Mouse (Mus musculus) E14TG2a.4 (cell line): ENCODE measurements around the gene Dguok.

Source experiments
- H3K27me3 ChIP-seq: 2 replicates; pipeline ENCODE4 v1.6.1; 2014; ENCODE audit warnings: low read length, control low read depth; ENCODE audit not compliant: insufficient read depth
- H3K36me3 ChIP-seq: 2 replicates; pipeline ENCODE4 v1.6.1; 2014; ENCODE audit warnings: low read length, control low read depth; ENCODE audit not compliant: insufficient read depth
- H3K4me1 ChIP-seq: replicated peaks from 2 replicates; pipeline ENCODE4 v1.6.1; 2014; ENCODE audit warnings: low read depth, low read length, control low read depth
- H3K4me3 ChIP-seq: replicated peaks from 2 replicates; pipeline ENCODE4 v1.5.1; 2014; ENCODE audit warnings: mild to moderate bottlenecking, low read length
- H3K9me3 ChIP-seq: 2 replicates; pipeline ENCODE4 v1.6.1; 2014; ENCODE audit warnings: low read length, control low read depth
- CTCF ChIP-seq: conservative IDR thresholded peaks from 2 replicates; pipeline ENCODE4 v1.5.1; 2014; ENCODE audit warnings: low read length
- NANOG ChIP-seq: IDR thresholded peaks from 2 replicates; pipeline ENCODE4 v1.6.1; 2014; ENCODE audit warnings: borderline replicate concordance, low read length, mixed read lengths
- POU5F1 ChIP-seq: IDR thresholded peaks from 2 replicates; pipeline ENCODE4 v1.6.1; 2014; ENCODE audit warnings: low read length, borderline replicate concordance

Gene Dguok

GRCm38 (mm10) chr6:83478628-83479027, 28.1 kb downstream of the Dguok start:
- H3K4me1 ChIP-seq, result no peaks in the 10 kb centered on the region
- H3K27me3 ChIP-seq, result 0 out of 2 replicates have a peak, but pooled peaks cover 8% of the 10 kb centered on the region
- peaks cover 36% of the 10 kb centered on the region for H3K36me3 ChIP-seq
- H3K9me3 ChIP-seq, result peaks cover 3% of the 10 kb centered on the region; the same call in 1 of the 2 replicates
- TF ChIP-seq NANOG (no peak), POU5F1 (no peak), CTCF (no peak)
- no peak overlapping the region for H3K4me3 ChIP-seq

GRCm38 (mm10) chr6:83478217-83478616, 28.6 kb downstream of the Dguok start:
- TF ChIP-seq CTCF, result peak; percentile 33
- no peak for TF ChIP-seq NANOG
- Histone ChIP-seq H3K4me1 (no peaks in the 10 kb centered on the region), H3K27me3 (0 out of 2 replicates have a peak, but pooled peaks cover 8% of the 10 kb centered on the region), H3K9me3 (peaks cover 3% of the 10 kb centered on the region; the same call in 1 of the 2 replicates), H3K36me3 (peaks cover 36% of the 10 kb centered on the region), H3K4me3 (no peak overlapping the region)

DNA sequence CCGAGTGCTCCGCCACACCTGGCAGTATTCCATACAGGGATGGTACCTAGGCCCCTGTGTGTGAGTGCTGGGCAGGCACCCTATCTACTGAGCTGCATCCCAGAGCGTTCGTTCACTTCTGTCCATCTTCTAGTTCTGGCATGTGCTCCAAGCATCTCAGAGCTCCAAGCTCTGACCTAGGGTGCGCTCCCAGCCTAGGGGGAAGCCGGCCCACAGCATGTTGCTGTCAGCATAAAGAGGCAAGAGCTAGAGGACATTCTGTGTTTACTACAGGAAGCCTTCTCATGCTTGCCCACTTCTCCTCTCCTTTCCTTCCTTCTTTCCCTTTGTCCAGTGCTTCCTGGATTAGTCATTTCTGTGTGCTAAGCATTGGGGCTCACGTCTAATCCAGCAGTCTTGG, 31.3 kb downstream of the Dguok start:
- Histone ChIP-seq H3K9me3 (peaks cover under 1% of the 10 kb centered on the region; the same call in 1 of the 2 replicates), H3K36me3 (peaks cover 13% of the 10 kb centered on the region), H3K4me1 (no peaks in the 10 kb centered on the region), H3K4me3 (no peak overlapping the region), H3K27me3 (0 out of 2 replicates have a peak, but pooled peaks cover 8% of the 10 kb centered on the region)
- TF ChIP-seq NANOG (no peak), CTCF (no peak), POU5F1 (no peak)

DNA sequence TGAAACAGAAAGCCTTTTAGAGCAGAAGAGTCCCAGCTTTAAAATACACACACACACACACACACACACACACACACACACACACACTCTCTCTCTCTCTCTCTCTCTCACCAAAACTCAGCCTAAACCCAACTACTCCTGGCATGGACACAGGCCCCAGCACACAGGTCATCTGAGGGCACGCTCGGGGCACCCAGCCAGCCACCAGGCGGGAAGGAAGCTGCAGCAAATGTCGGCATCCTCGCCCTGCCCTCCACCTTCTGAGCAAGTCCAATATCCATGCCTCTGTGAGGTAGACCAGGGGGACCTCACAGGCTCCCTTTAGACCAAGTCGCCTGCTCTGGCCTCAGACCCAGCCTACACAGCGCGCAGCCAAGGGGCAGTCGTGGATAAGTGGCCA, 33.5 kb downstream of the Dguok start:
- H3K27me3 ChIP-seq, result 0 out of 2 replicates have a peak, but pooled peaks cover 8% of the 10 kb centered on the region
- no peak overlapping the region for H3K4me3 ChIP-seq
- H3K4me1 ChIP-seq, result no peaks in the 10 kb centered on the region
- no peaks in the 10 kb centered on the region for H3K9me3 ChIP-seq
- no peaks in the 10 kb centered on the region for H3K36me3 ChIP-seq
- TF ChIP-seq POU5F1 (no peak), CTCF (no peak), NANOG (no peak)

- H3K36me3 ChIP-seq, result no peaks in the 10 kb centered on the region
- no peaks in the 10 kb centered on the region for H3K9me3 ChIP-seq
- TF ChIP-seq CTCF (no peak), NANOG (no peak), POU5F1 (no peak)
- H3K4me1 ChIP-seq, result no peaks in the 10 kb centered on the region
- H3K4me3 ChIP-seq, result no peak overlapping the region
- H3K27me3 ChIP-seq, result peaks cover 9% of the 10 kb centered on the region; the same call in 1 of the 2 replicates
Observed at GRCm38 (mm10) chr6:83471739-83472138, 35.0 kb downstream of the Dguok start.

- Histone ChIP-seq H3K27me3 (peaks cover 45% of the 10 kb centered on the region), H3K36me3 (no peaks in the 10 kb centered on the region), H3K4me1 (no peaks in the 10 kb centered on the region), H3K4me3 (no peak overlapping the region), H3K9me3 (no peaks in the 10 kb centered on the region)
- TF ChIP-seq CTCF (no peak), NANOG (no peak), POU5F1 (no peak)
Observed at GRCm38 (mm10) chr6:83464011-83464410, 42.8 kb downstream of the Dguok start.

DNA sequence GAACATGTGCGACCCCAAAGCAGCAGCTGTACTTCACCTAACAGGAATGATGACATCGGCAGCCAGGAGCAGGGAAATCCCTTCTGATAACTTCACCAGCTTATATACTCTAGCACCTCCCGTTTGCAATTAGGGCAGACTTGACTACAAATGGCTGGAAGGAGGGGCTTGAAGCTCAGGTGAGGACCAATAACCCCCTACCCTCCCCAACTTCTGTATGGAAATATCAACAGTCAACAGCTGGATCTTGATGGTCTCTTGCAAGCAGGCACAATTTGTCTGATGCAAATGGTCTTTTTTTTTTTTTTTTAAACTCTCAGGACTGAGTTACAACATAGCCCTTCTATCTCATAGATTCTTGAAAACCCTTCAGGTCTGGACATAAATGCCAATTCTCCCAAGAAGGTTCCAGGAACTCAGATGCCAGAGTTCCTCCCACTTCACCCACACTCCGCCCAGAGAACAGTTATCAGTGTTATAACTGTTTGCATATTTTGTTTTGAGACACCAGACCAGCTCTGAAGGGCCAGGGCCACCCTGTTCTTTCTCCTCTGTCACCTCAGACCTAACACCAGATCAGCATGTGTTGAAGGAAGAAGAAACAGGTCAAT, 47.6 kb downstream of the Dguok start, which contains the start of gene Tet3:
Tet3 (minus strand) TSS at position 51 of the 611 bp plus-strand sequence.
- Histone ChIP-seq H3K36me3 (no peaks in the 10 kb centered on the region), H3K27me3 (peaks cover 81% of the 10 kb centered on the region), H3K9me3 (no peaks in the 10 kb centered on the region), H3K4me1 (peaks cover 22% of the 10 kb centered on the region), H3K4me3 (no peak within 1 kb of the TSS)
- TF ChIP-seq NANOG, result no peak
- TF ChIP-seq POU5F1, result no peak
- TF ChIP-seq CTCF, result no peak

DNA sequence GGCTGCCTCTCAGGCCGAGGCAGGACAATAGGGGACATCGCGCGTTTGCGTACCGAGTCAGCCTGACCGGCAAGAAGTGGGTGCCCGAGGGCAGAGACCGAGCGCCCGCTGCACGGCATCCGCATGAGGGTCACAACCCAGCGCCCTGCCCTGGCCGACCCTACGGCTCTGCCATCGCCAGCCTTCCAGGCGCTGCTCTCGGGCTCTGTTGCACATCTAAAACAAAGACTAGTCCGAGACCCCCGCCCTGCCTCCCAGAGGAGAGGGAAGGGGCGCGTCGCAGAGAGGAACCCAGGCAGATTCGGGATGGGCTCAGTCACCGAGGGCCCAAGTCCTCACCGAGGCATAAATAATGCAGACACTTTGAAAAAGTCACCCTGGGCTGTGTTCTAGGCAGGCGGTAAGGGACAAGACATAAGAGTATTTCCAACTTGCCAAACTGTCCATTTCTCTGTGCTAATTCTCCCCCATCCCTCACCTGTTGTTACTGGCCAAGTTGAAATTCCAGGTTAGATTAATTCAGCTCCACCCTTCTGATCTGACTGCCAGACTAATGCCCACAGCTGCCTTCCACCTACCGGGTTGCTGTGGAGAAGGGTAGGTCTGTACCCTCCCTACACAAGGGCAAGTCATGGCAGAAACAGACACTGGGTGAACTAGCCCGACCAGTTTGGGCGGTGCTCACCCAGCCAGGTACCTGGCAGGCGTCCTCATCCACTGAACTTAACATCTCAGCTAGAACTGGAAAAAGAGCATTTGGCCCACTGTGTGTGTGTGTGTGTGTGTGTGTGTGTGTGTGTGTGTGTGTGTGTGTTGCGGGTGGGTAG, 49.6 kb downstream of the Dguok start:
- Histone ChIP-seq H3K9me3 (no peaks in the 10 kb centered on the region), H3K4me1 (peaks cover 30% of the 10 kb centered on the region), H3K36me3 (no peaks in the 10 kb centered on the region), H3K4me3 (peak overlapping the region; percentile 83), H3K27me3 (peaks cover 90% of the 10 kb centered on the region)
- no peak for TF ChIP-seq NANOG
- TF ChIP-seq CTCF, result no peak
- TF ChIP-seq POU5F1, result no peak
